Mouse (Mus musculus): Measurements from ENCODE around the gene Klrg2. TPM values are rescaled to one million over a fixed set of nuclear protein-coding genes. Genes with fewer than 3 reads are reported as not detected.

Klrg2 gene
- total RNA-seq, 2 experiments from 2014 or later = 0.62 to 0.74 TPM

DNA sequence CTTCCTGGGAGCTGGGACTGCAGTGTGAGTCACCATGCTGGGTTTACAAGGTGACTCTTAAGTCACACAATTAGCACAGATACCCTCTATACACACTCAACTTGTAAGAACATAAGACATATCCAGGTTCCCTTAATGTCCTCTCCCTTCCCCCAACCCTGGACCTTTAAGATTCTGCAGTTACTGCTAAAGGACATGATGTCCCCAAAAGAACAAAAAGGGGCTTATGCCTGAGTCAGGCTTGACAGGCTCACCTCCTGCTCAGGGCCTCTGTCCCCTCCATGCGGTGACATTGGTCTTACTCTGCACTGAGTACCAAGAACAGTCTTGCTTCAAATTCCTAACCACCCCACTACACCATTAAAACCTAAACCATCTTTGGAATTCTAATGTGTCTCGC lies 4.2 kb downstream of the Klrg2 start:
- DNase-seq = no peak
- intact Hi-C loops (cut with DNase I) = no loop called here

DNA sequence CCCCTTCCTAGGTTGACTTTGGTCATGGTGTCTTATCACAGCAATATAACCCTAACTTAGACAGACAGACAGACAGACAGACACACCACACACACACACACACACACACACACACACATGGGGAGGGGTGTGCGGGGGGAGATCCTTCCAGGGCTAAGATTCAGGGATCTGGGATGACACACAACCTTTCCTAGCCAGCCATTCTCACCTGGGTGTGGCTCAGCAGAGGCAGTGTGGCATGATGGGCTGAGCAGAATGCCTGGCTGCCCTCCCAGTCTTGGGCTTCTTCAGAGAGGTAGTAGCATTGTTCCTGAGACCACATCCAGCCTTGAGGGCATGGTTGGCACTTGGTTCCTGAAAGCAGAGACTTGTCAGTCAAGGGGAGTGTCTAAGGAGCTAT lies 7.5 kb downstream of the Klrg2 start:
- intact Hi-C loops (cut with DNase I) = no loop called here
- no peak for DNase-seq

- DNase-seq = no peak
- intact Hi-C loops (cut with DNase I) = no loop called here
These were observed 9.6 kb downstream of the Klrg2 start for GRCm38 (mm10) chr6:38627486-38627885.

DNA sequence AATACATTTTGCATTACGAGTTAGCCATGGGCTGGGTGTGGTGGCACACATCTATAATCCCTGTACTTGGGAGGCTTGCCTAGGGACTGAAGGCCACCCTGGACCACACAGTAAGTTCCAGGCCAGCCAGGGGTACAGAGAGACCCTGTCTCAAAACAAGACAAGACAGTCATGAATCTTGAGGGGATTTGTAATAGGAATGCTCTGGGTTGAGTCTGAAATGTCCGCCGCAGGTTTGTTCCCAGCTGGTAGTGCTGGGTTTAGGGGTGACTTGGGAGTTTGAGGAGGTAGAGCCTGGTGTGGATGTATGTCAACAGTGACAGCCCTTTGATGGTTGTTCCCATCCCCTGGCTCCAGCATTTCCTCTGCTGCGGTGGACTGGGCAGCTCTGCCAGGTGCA lies 10.0 kb downstream of the Klrg2 start:
- intact Hi-C loops (cut with DNase I) = no loop called here
- DNase-seq = no peak

- intact Hi-C loops (cut with DNase I) = no loop called here
- DNase-seq = no peak
These were observed 11.0 kb downstream of the Klrg2 start for GRCm38 (mm10) chr6:38626086-38626485.

- intact Hi-C loops (cut with DNase I) = no loop called here
- DNase-seq = peak; percentile 57
These were observed 12.6 kb downstream of the Klrg2 start for GRCm38 (mm10) chr6:38624439-38624838.

DNA sequence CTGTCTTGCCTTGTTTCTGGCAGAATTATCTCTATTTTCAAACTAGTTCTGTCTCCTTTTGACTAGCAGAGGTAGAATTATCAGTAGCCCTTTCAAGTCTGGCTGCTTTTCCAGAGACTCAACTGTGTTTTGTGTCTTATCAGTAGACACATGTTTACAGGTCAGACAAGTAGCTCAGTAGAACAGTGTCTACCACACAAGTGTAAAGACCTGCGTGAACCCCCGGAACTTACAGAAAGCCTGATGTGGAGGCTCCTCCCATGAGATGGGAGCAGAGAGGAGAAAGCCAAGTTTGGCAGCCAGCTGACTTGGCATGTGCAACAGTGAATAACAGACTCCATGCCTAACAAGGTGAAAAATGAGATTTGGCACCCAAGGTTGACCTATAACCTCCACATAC lies 13.6 kb downstream of the Klrg2 start:
- peak; percentile 32 to 35 for DNase-seq
- intact Hi-C loops (cut with DNase I) = no loop called here

DNA sequence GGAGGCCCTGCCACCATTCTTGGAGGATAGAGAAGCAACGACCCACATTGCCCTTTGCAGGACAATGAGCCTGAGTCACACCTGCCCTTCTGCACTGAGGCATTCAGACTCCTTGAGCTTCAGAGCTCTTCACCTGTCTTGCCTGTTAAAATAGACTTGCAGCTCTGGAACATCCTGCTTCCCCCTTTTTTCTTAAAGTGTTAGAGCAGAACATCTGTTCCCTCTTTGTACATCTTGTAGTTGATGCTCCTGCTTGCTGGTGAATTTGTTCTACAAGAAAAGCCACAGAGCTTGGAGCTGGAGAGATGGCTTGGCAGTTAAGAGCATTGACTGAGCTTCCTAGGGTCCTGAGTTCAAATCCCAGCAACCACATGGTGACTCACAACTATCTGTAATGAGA lies 14.6 kb downstream of the Klrg2 start:
- no peak for DNase-seq
- intact Hi-C loops (cut with DNase I) = no loop called here

- intact Hi-C loops (cut with DNase I) = no loop called here
These were observed 27.1 kb downstream of the Klrg2 start for GRCm38 (mm10) chr6:38609892-38610291.

GRCm38 (mm10) chr6:38597481-38597880 lies 39.6 kb downstream of the Klrg2 start:
- intact Hi-C loops (cut with DNase I) = no loop called here
- DNase-seq = no peak

More at GRCm38 (mm10) chr6:38609892-38610291, 27.1 kb downstream of the Klrg2 start:
- DNase-seq = peak; percentile 30 to 38

GRCm38 (mm10) chr6:38581711-38582110 lies 55.3 kb downstream of the Klrg2 start:
- no peak for DNase-seq
- intact Hi-C loops (cut with DNase I) = no loop called here

- intact Hi-C loops (cut with DNase I) = no loop called here
- DNase-seq = no peak
These were observed 56.8 kb downstream of the Klrg2 start for GRCm38 (mm10) chr6:38580112-38580857.

DNA sequence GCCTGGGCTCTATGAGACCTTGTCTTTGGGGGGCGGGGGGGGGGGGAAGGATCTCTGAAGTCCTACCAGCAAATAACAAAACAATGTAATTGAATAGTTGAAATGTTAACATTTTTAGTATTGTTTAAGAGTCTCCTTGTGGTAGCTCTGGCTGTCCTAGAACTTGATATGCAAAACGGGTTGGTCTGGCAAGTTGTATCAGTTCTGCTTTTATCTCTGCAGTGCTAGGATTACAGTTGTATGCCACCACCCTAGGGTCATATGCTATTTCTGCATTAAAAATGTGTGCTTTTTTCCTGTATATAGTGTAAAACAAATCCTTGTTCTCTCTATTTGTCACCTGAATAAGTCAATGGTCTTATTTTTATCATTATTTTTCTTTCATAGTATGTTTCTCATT lies 60.9 kb downstream of the Klrg2 start:
- no peak for DNase-seq

More for the DNA sequence above, 60.9 kb downstream of the Klrg2 start:
- intact Hi-C loops (cut with DNase I) = no loop called here

Other genes with a start within 250 kb of the Klrg2 start
- 10 to 100 TPM; 27.7 to 28.3 TPM for gene Ubn2, start 203.3 kb downstream of the Klrg2 start, total RNA-seq (2021)
- 100 to 1,000 TPM; 217 to 225 TPM for gene Fmc1, start 103.7 kb downstream of the Klrg2 start, total RNA-seq (2021)
- gene Luc7l2, start 85.9 kb downstream of the Klrg2 start, total RNA-seq (2021) = 100 to 1,000 TPM; 125 to 128 TPM
- 1 to 10 TPM; 2.8 to 3.3 TPM for gene Clec2l, start 25.8 kb upstream of the Klrg2 start, total RNA-seq (2021)
- gene Tbxas1, start 238.2 kb upstream of the Klrg2 start, total RNA-seq (2021) = 1 to 10 TPM; 1.0 to 1.4 TPM
- gene Hipk2, start 238.9 kb upstream of the Klrg2 start, total RNA-seq (2021) = 10 to 100 TPM; 73.7 to 80.5 TPM

All from heart, postnatal 10 days (tissue).